Mouse (Mus musculus) cerebellum, adult 2 months (tissue): ENCODE measurements around the gene Rbfox1.

ENCODE experiments used
- CTCF ChIP-seq: fragments of 200-500 bp; IDR thresholded peaks from 2 replicates; pipeline ENCODE4 v1.5.1; 2011; ENCODE audit warnings: low read depth, mild to moderate bottlenecking, control low read depth, low read length, moderate library complexity, borderline replicate concordance; ENCODE audit not compliant: insufficient read depth
- POLR2A ChIP-seq: fragments of 200-500 bp; IDR thresholded peaks from 2 replicates; pipeline ENCODE4 v1.6.1; 2011; ENCODE audit warnings: low read length, control low read depth, borderline replicate concordance; ENCODE audit not compliant: insufficient read depth

DNA sequence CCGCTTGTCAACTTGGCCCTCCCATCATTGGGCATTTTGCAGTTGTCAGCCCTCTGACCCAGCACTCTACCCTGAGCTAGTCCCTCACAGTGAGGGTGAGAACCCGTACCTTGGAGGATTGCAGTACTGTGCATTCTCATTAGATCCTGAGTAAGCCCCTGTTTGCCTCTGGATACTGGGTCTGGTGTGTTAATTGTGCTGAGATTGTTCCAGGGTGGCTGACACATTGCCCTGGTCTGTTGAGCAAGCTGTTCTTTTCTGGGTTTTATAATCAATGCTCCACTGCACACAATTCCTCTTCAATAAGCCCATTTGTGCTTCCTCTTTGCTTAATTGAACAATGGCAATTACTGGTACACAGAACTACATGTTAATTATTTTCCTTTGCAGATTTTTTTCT lies 1489.5 kb downstream of the Rbfox1 start:
- no peak for TF ChIP-seq CTCF
- no peak for TF ChIP-seq POLR2A
